ENCODE assay signal across 13 mouse cellular contexts in genomic region chr2:179146274-179146673, GRCm38 (mm10).
"Had no signal": no experiment of that assay in that cellular context is flagged by ENCODE, and none has a peak within 500 bp of the region (broad histone marks: within the 10 kb centered on the region; RNA-seq: fewer than 3 reads in every experiment).

No protein-coding gene starts in this region.

- H3K9me3 ChIP-seq: kidney, embryonic 15.5 days; limb, embryonic 13.5 days; liver, embryonic 15.5 days; midbrain, embryonic 13.5 days had no signal

- H3K4me1 ChIP-seq: liver, embryonic 15.5 days had no signal

- ATAC-seq: intestine, postnatal 0 days; lung, postnatal 0 days; midbrain, embryonic 13.5 days had no signal

- DNase-seq: kidney, postnatal 36 days; lung, adult 2 months; lung, postnatal 36 days; right cerebral cortex, postnatal 25 days; thymus, postnatal 36 days had no signal

- H3K9ac ChIP-seq: kidney, embryonic 15.5 days; limb, embryonic 13.5 days; liver, embryonic 15.5 days; midbrain, embryonic 13.5 days had no signal

- H3K4me3 ChIP-seq: kidney, embryonic 15.5 days; layer of hippocampus, adult 2 months; limb, embryonic 13.5 days; liver, embryonic 15.5 days; midbrain, embryonic 13.5 days had no signal

- H3K36me3 ChIP-seq: kidney, embryonic 15.5 days; limb, embryonic 13.5 days; liver, embryonic 15.5 days; midbrain, embryonic 13.5 days had no signal

- H3K27ac ChIP-seq: kidney, embryonic 15.5 days; layer of hippocampus, adult 2 months; limb, embryonic 13.5 days; liver, embryonic 15.5 days; midbrain, embryonic 13.5 days had no signal

- H3K4me2 ChIP-seq: kidney, embryonic 15.5 days; limb, embryonic 13.5 days; liver, embryonic 11.5 days; liver, embryonic 15.5 days; midbrain, embryonic 13.5 days had no signal

- H3K27me3 ChIP-seq: kidney, embryonic 15.5 days; liver, embryonic 15.5 days had no signal
